ENCODE assay signal across 8 mouse cellular contexts in the genomic region with DNA sequence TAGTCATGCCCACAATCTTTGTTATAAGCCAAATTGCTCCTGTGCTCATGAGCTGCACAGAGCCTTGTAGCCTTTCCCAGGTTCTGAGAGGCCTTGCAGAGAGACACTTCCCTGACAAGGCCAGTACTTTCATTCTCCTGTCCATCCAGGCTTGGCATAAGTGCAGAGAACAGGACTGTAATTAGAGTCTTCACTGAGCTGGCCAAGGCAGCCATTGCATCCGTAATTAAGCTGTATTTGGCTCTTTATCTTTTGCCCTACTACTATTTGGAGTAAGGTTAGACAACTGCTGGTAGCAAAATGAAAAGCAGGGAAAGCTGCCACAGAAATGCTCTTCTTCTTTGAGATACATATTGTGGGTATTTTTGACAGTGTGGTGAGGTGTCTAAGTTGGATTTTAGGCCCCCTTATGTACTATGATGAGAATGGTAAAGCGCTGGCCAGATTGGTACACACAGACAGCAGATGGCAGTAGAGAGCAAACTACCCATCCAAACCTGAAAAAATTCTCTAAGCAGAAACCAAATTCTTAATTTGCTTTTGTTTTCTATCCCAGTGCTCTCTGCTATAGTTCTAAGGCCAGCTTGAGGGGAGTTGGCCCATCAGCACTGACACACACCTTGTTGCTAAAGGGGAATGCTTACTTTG. TPM values are rescaled to one million over a fixed set of nuclear protein-coding genes. Genes with fewer than 3 reads are reported as not detected.
A peak's percentile ranks its signal among the peaks of the same experiment; 100 is the strongest.
DNase-seq lines count a peak whose midpoint lies in the region; ATAC-seq and TF ChIP-seq lines count a peak whose summit lies in the region.

No protein-coding gene starts in this region.

- H3K79me2 ChIP-seq in liver, adult 2 months (ENCODE audit: control insufficient read depth, insufficient read depth, low read length) = no peaks in the 10 kb centered on the region

- peak; percentile 38 for TF ChIP-seq CTCF in liver, adult 2 months (IDR thresholded peaks at IDR 0.05; ENCODE audit: low read depth, low read length)
- TF ChIP-seq CTCF in lung, embryonic 14.5 days (IDR thresholded peaks at IDR 0.05; ENCODE audit: low read depth) = peak; percentile 70
- TF ChIP-seq CTCF in olfactory bulb, adult 2 months (IDR thresholded peaks at IDR 0.05; ENCODE audit: insufficient read depth, low read depth, low read length) = no peak

- DNase-seq in liver, adult 2 months (ENCODE audit: extremely low read depth, low read depth, low spot score) = peak; percentile 17
- no peak for DNase-seq in liver, embryonic 11.5 days (ENCODE audit: low spot score)
- peak; percentile 11 for DNase-seq in WW6 (ENCODE audit: low read depth, low spot score)
- DNase-seq in cerebellum, postnatal 25 days = peak; percentile 31 to 64
- peak; percentile 74 for DNase-seq in lung, embryonic 14.5 days
- no peak for DNase-seq in ovary, postnatal 10 days (ENCODE audit: low spot score)

- no peak overlapping the region for H3K9ac ChIP-seq in liver, adult 2 months (ENCODE audit: low read depth, low read length)
- H3K9ac ChIP-seq in liver, embryonic 11.5 days (ENCODE audit: low read depth, low read length) = no peak overlapping the region
- H3K9ac ChIP-seq in lung, embryonic 14.5 days = no peak overlapping the region

- ATAC-seq in liver, embryonic 11.5 days (replicated peaks; ENCODE audit: low FRiP score) = no peak
- ATAC-seq in hematopoietic stem cell, adult 5-6 weeks (replicated peaks in 1 of 2; ENCODE audit: insufficient read depth in 1 of 2, low FRiP score in 2 of 2, low TSS enrichment in 1 of 2, low read depth in 1 of 2, poor library complexity in 2 of 2, severe bottlenecking in 2 of 2) = peak; percentile 62 to 65; a peak in 2 of 4 replicates
- ATAC-seq in lung, embryonic 14.5 days (ENCODE audit: insufficient read depth) = no peak

- H3K9me3 ChIP-seq in liver, embryonic 11.5 days (ENCODE audit: control insufficient read depth, low read length) = no peaks in the 10 kb centered on the region
- no peaks in the 10 kb centered on the region for H3K9me3 ChIP-seq in lung, embryonic 14.5 days (ENCODE audit: low read depth, low read length)

- WGBS in liver, adult 2 months = 53% methylated on average over 2 of the region's 2 CpGs
- WGBS in liver, embryonic 11.5 days = 57% methylated on average over 2 of the region's 2 CpGs
- WGBS in lung, embryonic 14.5 days = 49% methylated on average over 2 of the region's 2 CpGs
- 20% methylated on average over 2 of the region's 2 CpGs for WGBS in olfactory bulb, adult 2 months

- H3K4me3 ChIP-seq in liver, adult 2 months (ENCODE audit: insufficient read depth, low read depth, low read length) = no peak overlapping the region
- no peak overlapping the region for H3K4me3 ChIP-seq in liver, embryonic 11.5 days (ENCODE audit: low read depth, low read length)
- no peak overlapping the region for H3K4me3 ChIP-seq in lung, embryonic 14.5 days (ENCODE audit: low read depth, low read length)
- H3K4me3 ChIP-seq in olfactory bulb, adult 2 months (ENCODE audit: insufficient read depth, low read depth, low read length) = no peak overlapping the region

- TF ChIP-seq POLR2A in liver, adult 2 months (IDR thresholded peaks at IDR 0.05; ENCODE audit: extremely low read depth, insufficient read depth, low read length) = no peak
- no peak for TF ChIP-seq POLR2A in olfactory bulb, adult 2 months (IDR thresholded peaks at IDR 0.05; ENCODE audit: insufficient read depth, low read depth, low read length)

- H3K36me3 ChIP-seq in liver, adult 2 months (ENCODE audit: control insufficient read depth, insufficient read depth, low read length) = no peaks in the 10 kb centered on the region
- no peaks in the 10 kb centered on the region for H3K36me3 ChIP-seq in liver, embryonic 11.5 days (ENCODE audit: control insufficient read depth, insufficient read depth, low read length)
- no peaks in the 10 kb centered on the region for H3K36me3 ChIP-seq in lung, embryonic 14.5 days (ENCODE audit: insufficient read depth)

- no peak overlapping the region for H3K27ac ChIP-seq in liver, adult 2 months (replicated peaks; ENCODE audit: insufficient read depth, low read depth, low read length)
- H3K27ac ChIP-seq in liver, embryonic 11.5 days (ENCODE audit: low read depth, low read length) = no peak overlapping the region
- H3K27ac ChIP-seq in lung, embryonic 14.5 days (ENCODE audit: low read depth) = no peak overlapping the region
- peak overlapping the region; percentile 7; the same call in 1 of the 2 replicates for H3K27ac ChIP-seq in olfactory bulb, adult 2 months (ENCODE audit: insufficient read depth, low read depth, low read length)

- H3K4me1 ChIP-seq in liver, adult 2 months (ENCODE audit: control insufficient read depth, insufficient read depth, low read length) = peaks cover 2% of the 10 kb centered on the region; the same call in 1 of the 2 replicates
- no peaks in the 10 kb centered on the region for H3K4me1 ChIP-seq in liver, embryonic 11.5 days (replicated peaks; ENCODE audit: control insufficient read depth, insufficient read depth, low read length)
- no peaks in the 10 kb centered on the region for H3K4me1 ChIP-seq in lung, embryonic 14.5 days (ENCODE audit: insufficient read depth)
- H3K4me1 ChIP-seq in olfactory bulb, adult 2 months (ENCODE audit: control insufficient read depth, insufficient read depth, low read length) = no peaks in the 10 kb centered on the region

- H3K4me2 ChIP-seq in liver, embryonic 11.5 days = no peak overlapping the region
- no peak overlapping the region for H3K4me2 ChIP-seq in lung, embryonic 14.5 days

- H3K27me3 ChIP-seq in liver, adult 2 months (ENCODE audit: control insufficient read depth, insufficient read depth, low read length) = no peaks in the 10 kb centered on the region
- no peaks in the 10 kb centered on the region for H3K27me3 ChIP-seq in liver, embryonic 11.5 days (replicated peaks; ENCODE audit: control insufficient read depth, insufficient read depth, low read length)
- H3K27me3 ChIP-seq in lung, embryonic 14.5 days (ENCODE audit: insufficient read depth, low read length) = no peaks in the 10 kb centered on the region

RNA-seq across cellular contexts. Expression of a gene that starts 36.4 kb away (rescaled TPM):
- under 0.01 and 0.09 TPM in 2 replicates for total RNA-seq in liver, adult 2 months (2014; rRNA removed)
- polyA plus RNA-seq in liver, adult 2 months (2012; rRNA removed) = not detected in 2 replicates
- 0.70 and 0.95 TPM in 2 replicates for polyA plus RNA-seq in liver, embryonic 11.5 days (2014; fragmentation: Nextera tagmentation; extraction: Ambion mirVana)
- total RNA-seq in hematopoietic stem cell, adult 5-6 weeks (2017) = not detected in 2 replicates
- polyA plus RNA-seq in lung, embryonic 14.5 days (2014; fragmentation: Nextera tagmentation; extraction: Ambion mirVana) = 0.05 and 0.07 TPM in 2 replicates
- polyA plus RNA-seq in olfactory bulb, adult 2 months (2012; ENCODE audit: insufficient read depth, insufficient read length, low replicate concordance, missing spikeins) = not detected in 2 replicates

Comparison
In these comparisons a context has a peak if more than half of its experiments do, and no peak if none do; other contexts are left out.
1. DNase-seq: peak in liver, adult 2 months (single experiment), WW6 (single experiment), cerebellum, postnatal 25 days (2 of 2) and lung, embryonic 14.5 days (single experiment); none in liver, embryonic 11.5 days (single experiment) and ovary, postnatal 10 days (single experiment).
2. ATAC-seq: peak in hematopoietic stem cell, adult 5-6 weeks (2 of 2); none in liver, embryonic 11.5 days (single experiment) and lung, embryonic 14.5 days (single experiment).